Mouse (Mus musculus): ENCODE results near the gene Cpt1c. TPM values are rescaled to one million over a fixed set of nuclear protein-coding genes. Genes with fewer than 3 reads are reported as not detected.
A peak's percentile ranks its signal among the peaks of the same experiment; 100 is the strongest.
"Not testable (repeated sequence)": the region's sequence is repeated elsewhere in the genome, so short reads cannot be mapped to it uniquely, and the experiment has no call there.

The Cpt1c gene
- polyA plus RNA-seq (2014; fragmentation: Nextera tagmentation; extraction: Ambion mirVana) = 54.3 and 60.3 TPM in 2 replicates

DNA sequence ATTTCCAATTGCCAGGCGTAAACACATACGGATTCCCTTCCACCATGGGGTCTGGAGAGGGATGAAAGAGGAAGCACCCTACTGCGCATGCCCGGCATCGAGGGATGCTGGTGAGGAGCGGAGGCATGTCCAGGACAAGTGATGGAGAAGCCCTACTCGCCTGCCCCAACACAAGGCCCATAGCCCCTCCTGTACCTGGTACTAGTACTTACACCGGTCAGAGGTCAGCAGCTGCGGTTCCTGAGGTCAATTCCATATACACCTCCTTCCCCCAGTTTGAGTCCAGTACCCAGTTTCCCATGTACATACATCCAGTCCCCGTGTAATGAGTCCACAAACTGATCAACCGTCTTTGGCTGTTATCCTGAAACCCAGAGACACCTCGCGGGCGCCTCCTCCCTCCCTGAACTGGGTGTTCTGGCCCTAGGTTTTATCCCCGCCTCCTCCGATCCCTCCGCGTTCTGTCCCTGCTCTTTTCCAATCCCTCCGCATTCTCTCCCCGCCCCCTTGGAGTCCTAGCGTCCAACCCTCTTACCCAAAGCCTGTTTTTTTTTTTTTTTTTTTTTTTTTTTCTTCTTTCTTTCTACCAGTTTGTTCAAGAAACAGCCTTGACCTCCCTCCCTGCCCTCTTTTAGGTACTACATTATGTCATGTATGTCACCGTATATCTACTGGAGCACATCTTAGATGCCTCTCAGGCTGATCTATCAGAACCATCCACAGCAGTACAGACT, at the start of gene Cpt1c:
TSS of gene Cpt1c (minus strand) at position 469 of the 734 bp plus-strand sequence.
- Histone ChIP-seq H3K36me3 (ENCODE audit: control insufficient read depth, insufficient read depth, low read length) (peaks cover 34% of the 10 kb centered on the region), H3K27ac (ENCODE audit: low read depth, low read length) (peak within 1 kb of the TSS; percentile 94), H3K9me3 (ENCODE audit: control insufficient read depth, low read length) (no peaks in the 10 kb centered on the region), H3K4me1 (ENCODE audit: control insufficient read depth, insufficient read depth, low read length) (peaks cover 37% of the 10 kb centered on the region), H3K4me3 (ENCODE audit: low read depth, low read length) (peak within 1 kb of the TSS; percentile 47), H3K4me2 (ENCODE audit: low read depth, low read length) (peak within 1 kb of the TSS; percentile 93), H3K9ac (replicated peaks; ENCODE audit: low read depth, low read length) (peak within 1 kb of the TSS; percentile 71), H3K27me3 (ENCODE audit: control insufficient read depth, insufficient read depth, low read length) (no peaks in the 10 kb centered on the region)
- ATAC-seq (ENCODE audit: low read depth) = peak; percentile 62
- 1% methylated on average over 22 of the region's 22 CpGs for WGBS

DNA sequence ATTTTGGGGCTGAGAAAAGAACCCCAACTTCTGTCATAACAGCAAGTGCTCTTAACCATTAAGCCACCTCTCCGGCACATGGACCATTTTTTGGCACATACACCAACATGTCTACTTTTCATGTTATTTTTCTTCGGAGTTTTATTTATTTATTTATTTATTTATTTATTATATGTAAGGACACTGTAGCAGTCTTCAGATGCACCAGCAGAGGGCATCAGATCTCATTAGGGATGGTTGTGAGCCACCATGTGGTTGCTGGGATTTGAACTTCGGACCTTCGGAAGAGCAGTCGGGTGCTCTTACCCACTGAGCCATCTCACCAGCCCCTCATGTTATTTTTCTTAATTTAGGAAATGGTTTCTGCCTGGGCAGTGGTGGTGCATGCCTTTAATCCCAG, 49.1 kb upstream of the Cpt1c start:
- not testable (repeated sequence) for ATAC-seq (ENCODE audit: low read depth); H3K4me1 ChIP-seq (ENCODE audit: control insufficient read depth, insufficient read depth, low read length); H3K4me3 ChIP-seq (ENCODE audit: low read depth, low read length); H3K9me3 ChIP-seq (ENCODE audit: control insufficient read depth, low read length); H3K27ac ChIP-seq (ENCODE audit: low read depth, low read length); H3K9ac ChIP-seq (replicated peaks; ENCODE audit: low read depth, low read length); H3K27me3 ChIP-seq (ENCODE audit: control insufficient read depth, insufficient read depth, low read length); H3K4me2 ChIP-seq (ENCODE audit: low read depth, low read length)
- 84% methylated on average over 5 of the region's 5 CpGs for WGBS
- peaks cover 15% of the 10 kb centered on the region for H3K36me3 ChIP-seq (ENCODE audit: control insufficient read depth, insufficient read depth, low read length)

DNA sequence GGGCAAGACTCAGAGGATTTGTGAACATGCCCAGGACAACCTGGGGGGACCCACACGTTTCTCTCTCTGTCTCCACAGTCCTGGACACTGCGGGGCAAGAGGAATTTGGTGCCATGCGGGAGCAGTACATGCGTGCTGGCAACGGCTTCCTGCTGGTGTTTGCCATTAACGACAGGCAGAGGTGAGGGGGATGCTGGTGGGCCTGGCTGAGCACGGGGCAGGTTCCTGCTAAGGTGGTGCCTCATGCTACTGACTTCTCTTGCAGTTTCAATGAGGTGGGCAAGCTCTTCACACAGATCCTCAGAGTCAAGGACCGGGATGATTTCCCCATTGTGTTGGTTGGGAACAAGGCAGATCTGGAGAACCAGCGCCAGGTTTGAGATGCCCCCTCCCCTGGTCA, 45.6 kb upstream of the Cpt1c start:
- Histone ChIP-seq H3K4me2 (ENCODE audit: low read depth, low read length) (no peak overlapping the region), H3K27me3 (ENCODE audit: control insufficient read depth, insufficient read depth, low read length) (no peaks in the 10 kb centered on the region)
- 75% methylated on average over 9 of the region's 9 CpGs for WGBS

DNA sequence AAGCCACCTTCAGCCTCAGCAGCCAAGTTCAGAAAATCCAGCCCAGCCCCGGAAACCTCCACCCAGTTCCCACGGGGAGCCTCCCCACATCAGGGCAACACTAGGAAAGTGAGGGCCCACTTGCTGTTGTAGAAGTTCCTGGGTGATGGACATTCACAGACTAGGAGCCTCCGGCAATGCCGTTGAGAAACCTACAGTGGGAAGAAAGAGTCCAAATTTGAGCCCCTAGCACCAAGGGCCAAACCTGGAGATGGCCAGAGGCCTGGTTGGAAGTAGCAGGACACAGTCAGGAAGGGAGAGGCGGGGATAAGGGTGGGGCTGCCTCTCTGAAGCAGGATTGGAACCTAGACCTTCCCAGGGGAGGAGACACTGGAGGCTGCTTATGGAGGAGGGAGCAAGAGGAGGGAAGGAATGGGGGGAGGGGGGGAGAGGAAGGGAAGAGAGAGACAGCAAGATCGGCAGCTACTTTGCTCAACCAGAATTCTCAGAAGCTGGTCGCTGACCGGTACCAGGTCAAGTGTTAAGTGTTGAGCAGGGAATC, 44.5 kb upstream of the Cpt1c start:
- Histone ChIP-seq H3K9ac (replicated peaks; ENCODE audit: low read depth, low read length) (no peak overlapping the region), H3K27me3 (ENCODE audit: control insufficient read depth, insufficient read depth, low read length) (no peaks in the 10 kb centered on the region), H3K36me3 (ENCODE audit: control insufficient read depth, insufficient read depth, low read length) (no peaks in the 10 kb centered on the region), H3K4me1 (ENCODE audit: control insufficient read depth, insufficient read depth, low read length) (peaks cover 13% of the 10 kb centered on the region; the same call in 1 of the 2 replicates), H3K9me3 (ENCODE audit: control insufficient read depth, low read length) (no peaks in the 10 kb centered on the region), H3K27ac (ENCODE audit: low read depth, low read length) (no peak overlapping the region), H3K4me2 (ENCODE audit: low read depth, low read length) (0 out of 2 replicates have a peak overlapping the region, but pooled peaks have one; percentile 2), H3K4me3 (ENCODE audit: low read depth, low read length) (no peak overlapping the region)
- 47% methylated on average over 8 of the region's 8 CpGs for WGBS
- ATAC-seq (ENCODE audit: low read depth) = no peak

More for the DNA sequence above, 45.6 kb upstream of the Cpt1c start:
- no peak overlapping the region for H3K4me3 ChIP-seq (ENCODE audit: low read depth, low read length)
- H3K9ac ChIP-seq (replicated peaks; ENCODE audit: low read depth, low read length) = no peak overlapping the region
- H3K4me1 ChIP-seq (ENCODE audit: control insufficient read depth, insufficient read depth, low read length) = peaks cover 5% of the 10 kb centered on the region; the same call in 1 of the 2 replicates
- no peak overlapping the region for H3K27ac ChIP-seq (ENCODE audit: low read depth, low read length)
- no peaks in the 10 kb centered on the region for H3K36me3 ChIP-seq (ENCODE audit: control insufficient read depth, insufficient read depth, low read length)
- no peak for ATAC-seq (ENCODE audit: low read depth)
- no peaks in the 10 kb centered on the region for H3K9me3 ChIP-seq (ENCODE audit: control insufficient read depth, low read length)

DNA sequence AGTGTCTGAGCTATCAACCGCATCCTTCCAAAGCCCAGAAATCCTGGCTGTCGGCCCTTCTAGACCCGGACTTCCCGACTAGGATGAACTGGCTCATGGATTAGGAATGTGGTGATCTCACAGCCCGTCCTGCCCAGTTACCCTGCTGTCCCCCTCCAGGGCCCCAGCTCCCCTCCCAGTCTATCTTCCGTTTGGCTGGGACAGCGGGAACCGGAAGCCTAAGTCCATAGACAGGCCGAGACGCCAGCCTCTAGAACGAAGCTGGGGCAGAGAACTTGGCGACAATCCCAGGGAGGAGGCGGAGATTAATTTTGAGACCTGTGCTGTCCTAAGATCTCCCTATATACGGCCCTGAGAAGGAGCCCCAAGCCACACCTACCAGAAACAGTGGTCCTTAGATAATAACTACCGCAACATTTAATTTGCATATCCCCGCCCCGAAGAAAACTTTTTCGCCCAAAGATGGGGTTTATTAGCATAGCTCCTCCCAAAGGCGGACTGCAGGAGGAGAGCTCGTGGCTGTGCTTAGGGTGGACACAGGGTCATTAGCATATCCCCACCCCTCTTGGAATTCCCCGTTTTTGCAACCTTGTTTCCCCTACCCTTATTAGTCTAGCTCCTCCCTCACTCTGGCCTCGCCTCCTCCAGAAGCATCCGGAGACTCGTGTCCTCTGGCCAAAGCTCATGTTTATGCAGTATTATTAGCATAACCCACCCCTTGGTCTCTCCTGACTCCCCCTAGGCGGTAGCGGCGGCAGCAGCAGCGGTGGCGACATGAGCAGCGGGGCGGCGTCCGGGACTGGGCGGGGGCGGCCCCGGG, 42.8 kb upstream of the Cpt1c start, which contains the start of gene Rras:
TSS of gene Rras (plus strand) at position 720 of the 820 bp plus-strand sequence.
- ATAC-seq (ENCODE audit: low read depth) = peak; percentile 75
- H3K27me3 ChIP-seq (ENCODE audit: control insufficient read depth, insufficient read depth, low read length) = no peaks in the 10 kb centered on the region
- peak within 1 kb of the TSS; percentile 83 for H3K27ac ChIP-seq (ENCODE audit: low read depth, low read length)
- WGBS = under 1% methylated on average over 36 of the region's 36 CpGs
- peaks cover 13% of the 10 kb centered on the region; the same call in 1 of the 2 replicates for H3K4me1 ChIP-seq (ENCODE audit: control insufficient read depth, insufficient read depth, low read length)
- peak within 1 kb of the TSS; percentile 55 for H3K4me3 ChIP-seq (ENCODE audit: low read depth, low read length)
- peak within 1 kb of the TSS; percentile 57 for H3K9ac ChIP-seq (replicated peaks; ENCODE audit: low read depth, low read length)
- no peaks in the 10 kb centered on the region for H3K9me3 ChIP-seq (ENCODE audit: control insufficient read depth, low read length)
- peak within 1 kb of the TSS; percentile 89 for H3K4me2 ChIP-seq (ENCODE audit: low read depth, low read length)
- peaks cover 4% of the 10 kb centered on the region for H3K36me3 ChIP-seq (ENCODE audit: control insufficient read depth, insufficient read depth, low read length)

DNA sequence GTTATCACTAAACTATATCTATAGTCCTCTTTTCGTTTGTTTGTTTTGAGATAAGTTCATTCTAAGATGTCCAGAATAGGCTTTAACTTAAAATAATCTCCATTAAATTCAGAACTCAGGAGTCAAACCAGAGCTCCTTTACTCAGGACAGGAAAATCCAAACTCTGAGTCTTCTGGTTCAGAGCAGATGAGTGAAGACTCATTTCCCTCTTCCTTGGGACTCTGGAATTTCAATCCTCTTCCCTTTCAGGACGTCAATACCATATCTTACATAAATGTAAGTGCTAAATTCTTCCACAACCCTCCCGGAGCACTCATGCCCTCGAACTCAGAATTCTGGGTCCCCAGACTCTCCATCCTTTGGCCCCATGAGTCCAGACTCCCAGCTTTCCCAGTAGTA, 42.1 kb upstream of the Cpt1c start:
- Histone ChIP-seq H3K9ac (replicated peaks; ENCODE audit: low read depth, low read length) (peak overlapping the region; percentile 18; the same call in 1 of the 2 replicates), H3K36me3 (ENCODE audit: control insufficient read depth, insufficient read depth, low read length) (peaks cover 11% of the 10 kb centered on the region), H3K9me3 (ENCODE audit: control insufficient read depth, low read length) (no peaks in the 10 kb centered on the region), H3K4me2 (ENCODE audit: low read depth, low read length) (peak overlapping the region; percentile 89), H3K27ac (ENCODE audit: low read depth, low read length) (peak overlapping the region; percentile 83), H3K27me3 (ENCODE audit: control insufficient read depth, insufficient read depth, low read length) (no peaks in the 10 kb centered on the region), H3K4me1 (ENCODE audit: control insufficient read depth, insufficient read depth, low read length) (peaks cover 13% of the 10 kb centered on the region; the same call in 1 of the 2 replicates), H3K4me3 (ENCODE audit: low read depth, low read length) (peak overlapping the region; percentile 55)
- 4% methylated on average over 4 of the region's 4 CpGs for WGBS
- no peak for ATAC-seq (ENCODE audit: low read depth)

DNA sequence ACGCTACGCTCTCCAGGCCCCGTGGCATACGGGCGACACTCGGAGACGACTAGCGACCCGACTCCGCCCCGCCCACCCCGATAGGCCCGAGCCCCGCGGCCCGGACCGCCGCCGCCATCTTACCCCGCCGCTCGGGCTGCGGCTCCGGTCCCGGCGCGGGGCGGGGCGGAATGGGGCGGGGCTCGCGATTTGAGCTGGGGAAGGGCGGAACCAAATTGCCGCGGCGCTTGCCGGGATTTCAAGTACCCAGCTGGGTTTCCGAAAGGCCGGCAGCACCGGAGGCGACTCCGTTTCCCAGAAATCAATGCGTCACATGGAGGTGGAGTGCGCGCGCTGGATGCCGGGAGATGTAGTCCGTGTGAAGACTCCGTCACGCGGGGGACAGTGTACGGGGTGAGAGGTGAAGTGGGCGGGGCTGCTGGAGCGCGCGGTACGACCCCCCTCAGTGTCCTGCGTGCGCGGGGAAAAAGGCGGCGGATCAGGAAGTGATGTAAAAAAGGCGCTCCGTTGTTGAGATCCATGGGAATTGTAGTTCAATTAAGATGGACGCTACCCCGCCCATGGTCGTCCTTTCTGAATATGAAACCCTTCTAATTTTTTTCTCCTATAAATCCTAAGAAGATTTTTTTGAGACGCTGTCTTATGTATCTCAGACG, 41.4 kb upstream of the Cpt1c start, which contains the start of gene Scaf1:
TSS of gene Scaf1 (minus strand) at position 407 of the 656 bp plus-strand sequence.
- Histone ChIP-seq H3K27me3 (ENCODE audit: control insufficient read depth, insufficient read depth, low read length) (no peaks in the 10 kb centered on the region), H3K4me1 (ENCODE audit: control insufficient read depth, insufficient read depth, low read length) (peaks cover 13% of the 10 kb centered on the region; the same call in 1 of the 2 replicates), H3K9ac (replicated peaks; ENCODE audit: low read depth, low read length) (peak within 1 kb of the TSS; percentile 74), H3K4me2 (ENCODE audit: low read depth, low read length) (peak within 1 kb of the TSS; percentile 89), H3K36me3 (ENCODE audit: control insufficient read depth, insufficient read depth, low read length) (peaks cover 16% of the 10 kb centered on the region), H3K9me3 (ENCODE audit: control insufficient read depth, low read length) (no peaks in the 10 kb centered on the region), H3K4me3 (ENCODE audit: low read depth, low read length) (peak within 1 kb of the TSS; percentile 55), H3K27ac (ENCODE audit: low read depth, low read length) (peak within 1 kb of the TSS; percentile 83)
- WGBS = under 1% methylated on average over 69 of the region's 69 CpGs
- peak; percentile 91 for ATAC-seq (ENCODE audit: low read depth)

DNA sequence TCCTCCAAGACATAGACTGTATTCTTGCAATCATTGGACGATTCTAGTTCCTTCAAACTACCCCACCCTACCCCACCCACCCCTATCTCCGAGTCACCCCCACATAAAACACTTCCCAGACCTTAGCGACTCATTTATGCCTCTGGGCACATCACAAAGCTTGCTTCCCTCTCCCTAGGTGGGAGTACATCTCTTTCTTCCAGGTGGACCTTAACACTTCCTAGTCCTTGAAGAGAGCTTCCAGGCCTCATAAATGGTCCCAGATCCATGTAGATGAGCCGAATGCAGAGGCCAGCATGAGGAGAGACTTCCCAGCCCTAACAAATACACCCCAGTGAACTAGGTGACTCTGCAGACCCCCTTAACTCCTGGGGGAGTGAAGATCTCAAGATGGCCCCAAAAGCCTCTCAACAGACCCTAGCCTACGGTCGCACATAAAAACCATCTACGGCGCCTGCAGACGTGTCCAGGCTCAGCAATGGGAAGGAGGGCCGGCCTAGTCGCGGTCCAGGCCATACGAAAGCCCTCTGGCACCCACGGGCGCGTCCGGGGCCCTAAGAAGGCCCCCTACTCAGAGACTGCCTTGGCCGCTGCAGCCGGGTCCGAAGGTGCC, 40.8 kb upstream of the Cpt1c start:
- H3K27ac ChIP-seq (ENCODE audit: low read depth, low read length) = peak overlapping the region; percentile 53
- H3K9ac ChIP-seq (replicated peaks; ENCODE audit: low read depth, low read length) = peak overlapping the region; percentile 74
- H3K4me1 ChIP-seq (ENCODE audit: control insufficient read depth, insufficient read depth, low read length) = peaks cover 13% of the 10 kb centered on the region; the same call in 1 of the 2 replicates
- no peaks in the 10 kb centered on the region for H3K9me3 ChIP-seq (ENCODE audit: control insufficient read depth, low read length)
- peaks cover 21% of the 10 kb centered on the region for H3K36me3 ChIP-seq (ENCODE audit: control insufficient read depth, insufficient read depth, low read length)
- no peak for ATAC-seq (ENCODE audit: low read depth)
- peak overlapping the region; percentile 66 for H3K4me2 ChIP-seq (ENCODE audit: low read depth, low read length)
- H3K4me3 ChIP-seq (ENCODE audit: low read depth, low read length) = peak overlapping the region; percentile 55
- 2% methylated on average over 20 of the region's 20 CpGs for WGBS
- no peaks in the 10 kb centered on the region for H3K27me3 ChIP-seq (ENCODE audit: control insufficient read depth, insufficient read depth, low read length)

All from neural tube, embryonic 14.5 days (tissue).